Mouse (Mus musculus): ENCODE results near the gene Gnai2.

- TF ChIP-seq CTCF (IDR thresholded peaks at IDR 0.05; ENCODE audit: low read depth, low read length) (no peak), GATA1 (IDR thresholded peaks at IDR 0.05; ENCODE audit: borderline replicate concordance, low read length) (no peak), TAL1 (conservative IDR thresholded peaks at IDR 0.05; ENCODE audit: low read depth, low read length) (no peak), GATA2 (IDR thresholded peaks at IDR 0.05; ENCODE audit: borderline replicate concordance, low read depth, low read length) (no peak), POLR2AphosphoS5 (IDR thresholded peaks at IDR 0.05; ENCODE audit: insufficient replicate concordance, low read depth, low read length) (no peak)
Measured at GRCm38 (mm10) chr9:107674609-107675429, 39.7 kb upstream of the Gnai2 start.
